Mouse (Mus musculus) liver, postnatal 0 days (tissue): ENCODE results near the gene Plagl2.

Experiments used
- CTCF ChIP-seq: sonication (generic); IDR thresholded peaks from 2 replicates; pipeline ENCODE4 v1.5.1; 2016; ENCODE audit warnings: antibody characterized with exemption, low read depth
- EP300 ChIP-seq: IDR thresholded peaks from 2 replicates; pipeline ENCODE4 v1.6.1; 2016; ENCODE audit warnings: antibody characterized with exemption, low read depth, mild to moderate bottlenecking

DNA sequence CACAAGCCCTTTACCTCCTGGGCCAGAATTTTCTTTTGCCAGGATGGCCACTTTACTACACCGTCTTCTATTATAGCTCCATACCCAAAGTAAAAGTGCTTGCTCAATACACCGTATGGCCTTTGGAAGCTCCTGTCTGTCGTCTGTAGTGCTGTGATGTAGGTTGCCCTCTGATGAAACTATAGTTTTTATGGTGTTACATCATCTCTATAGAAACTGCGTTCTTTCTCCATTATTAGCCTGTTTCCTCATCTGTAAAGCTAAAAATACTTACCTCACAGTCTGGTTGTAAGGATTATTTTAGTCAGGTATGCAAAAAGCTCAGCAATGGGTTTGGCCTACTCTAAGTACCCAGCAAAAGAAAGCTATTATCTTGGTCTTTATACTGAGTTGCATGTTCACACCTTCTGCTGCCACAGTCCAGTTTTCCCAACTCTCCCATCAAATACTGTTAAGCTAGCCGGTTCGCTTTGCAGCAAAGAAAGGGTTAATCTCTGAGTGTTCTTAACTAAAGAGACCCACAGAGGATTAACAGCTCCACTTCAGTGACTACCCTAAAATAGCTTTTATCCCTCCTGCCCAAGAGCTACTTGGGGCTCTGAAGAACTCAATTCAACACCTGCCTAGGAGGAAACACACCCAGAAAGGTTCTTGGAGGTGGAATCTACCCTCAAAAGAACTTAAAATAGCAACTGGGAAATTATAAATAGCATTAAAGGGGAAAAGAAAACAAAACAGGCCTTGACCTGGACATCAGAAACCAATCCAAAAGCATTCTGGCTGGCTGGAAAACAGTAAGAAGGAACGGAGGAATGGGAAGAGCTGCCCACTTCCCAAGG is 2.0 kb downstream of the Plagl2 start:
- TF ChIP-seq CTCF (no peak), EP300 (no peak)
